Mouse (Mus musculus): ENCODE measurements around the gene 4933400A11Rik.

Gene 4933400A11Rik
- long read RNA-seq, experiment 1, result 0 reads
- long read RNA-seq, experiment 2, result 0 reads

- intact Hi-C loops (cut with DNase I), result no loop called here
Measured at GRCm38 (mm10) chrX:169779535-169779934, at the start of gene 4933400A11Rik. Gene 4933400A11Rik, minus strand, starts transcription at chrX:169779635.

GRCm38 (mm10) chrX:169828136-169828535 is 48.7 kb upstream of the 4933400A11Rik start:
- intact Hi-C loops (cut with DNase I), result no loop called here

GRCm38 (mm10) chrX:169827720-169828119 is 48.3 kb upstream of the 4933400A11Rik start:
- intact Hi-C loops (cut with DNase I), result no loop called here

- intact Hi-C loops (cut with DNase I), result no loop called here
Measured at GRCm38 (mm10) chrX:169826947-169827346, 47.5 kb upstream of the 4933400A11Rik start.

GRCm38 (mm10) chrX:169813673-169814072 is 34.2 kb upstream of the 4933400A11Rik start:
- intact Hi-C loops (cut with DNase I), result no loop called here

GRCm38 (mm10) chrX:169811783-169812182 is 32.3 kb upstream of the 4933400A11Rik start:
- intact Hi-C loops (cut with DNase I), result no loop called here

GRCm38 (mm10) chrX:169811318-169811717 is 31.9 kb upstream of the 4933400A11Rik start:
- intact Hi-C loops (cut with DNase I), result no loop called here

GRCm38 (mm10) chrX:169807744-169808143 is 28.3 kb upstream of the 4933400A11Rik start:
- intact Hi-C loops (cut with DNase I), result no loop called here

- intact Hi-C loops (cut with DNase I), result no loop called here
Measured at GRCm38 (mm10) chrX:169805791-169806190, 26.4 kb upstream of the 4933400A11Rik start.

- intact Hi-C loops (cut with DNase I), result no loop called here
Measured at GRCm38 (mm10) chrX:169800238-169800637, 20.8 kb upstream of the 4933400A11Rik start.

- intact Hi-C loops (cut with DNase I), result no loop called here
Measured at GRCm38 (mm10) chrX:169798987-169799680, 19.7 kb upstream of the 4933400A11Rik start.

- intact Hi-C loops (cut with DNase I), result no loop called here
Measured at GRCm38 (mm10) chrX:169797148-169797547, 17.7 kb upstream of the 4933400A11Rik start.

- intact Hi-C loops (cut with DNase I), result no loop called here
Measured at GRCm38 (mm10) chrX:169794831-169795311, 15.4 kb upstream of the 4933400A11Rik start.

- intact Hi-C loops (cut with DNase I), result no loop called here
Measured at GRCm38 (mm10) chrX:169794421-169794820, 15.0 kb upstream of the 4933400A11Rik start.

- intact Hi-C loops (cut with DNase I), result no loop called here
Measured at GRCm38 (mm10) chrX:169792879-169793278, 13.4 kb upstream of the 4933400A11Rik start.

- intact Hi-C loops (cut with DNase I), result no loop called here
Measured at GRCm38 (mm10) chrX:169789702-169790101, 10.3 kb upstream of the 4933400A11Rik start.

GRCm38 (mm10) chrX:169758001-169758400 is 21.4 kb downstream of the 4933400A11Rik start:
- intact Hi-C loops (cut with DNase I), result no loop called here

- intact Hi-C loops (cut with DNase I), result no loop called here
Measured at GRCm38 (mm10) chrX:169735387-169735969, 44.0 kb downstream of the 4933400A11Rik start.
